In genomic region chr8:92066435-92066834, GRCm38 (mm10) we compare ENCODE assay signal across 15 mouse cellular contexts.
A peak's percentile ranks its signal among the peaks of the same experiment; 100 is the strongest.
DNase-seq lines count a peak whose midpoint lies in the region; ATAC-seq and TF ChIP-seq lines count a peak whose summit lies in the region.
"Had no signal": no experiment of that assay in that cellular context is flagged by ENCODE, and none has a peak within 500 bp of the region (broad histone marks: within the 10 kb centered on the region; RNA-seq: fewer than 3 reads in every experiment).

No protein-coding gene starts in this region.

- no peak for TF ChIP-seq CTCF in heart, adult 2 months (IDR thresholded peaks at IDR 0.05)

- 19% methylated on average over 8 of the region's 8 CpGs for WGBS in lung, embryonic 15.5 days
- 32% methylated on average over 8 of the region's 8 CpGs for WGBS in embryonic facial prominence, embryonic 12.5 days
- WGBS in hindbrain, embryonic 13.5 days = 20% methylated on average over 8 of the region's 8 CpGs
- WGBS in neural tube, embryonic 14.5 days = 17% methylated on average over 8 of the region's 8 CpGs
- 52% methylated on average over 8 of the region's 8 CpGs for WGBS in heart, adult 2 months

- no peak overlapping the region for H3K4me3 ChIP-seq in lung, embryonic 15.5 days
- H3K4me3 ChIP-seq in embryonic facial prominence, embryonic 12.5 days = no peak overlapping the region
- no peak overlapping the region for H3K4me3 ChIP-seq in hindbrain, embryonic 13.5 days
- no peak overlapping the region for H3K4me3 ChIP-seq in neural tube, embryonic 14.5 days (ENCODE audit: low read depth, low read length)
- H3K4me3 ChIP-seq in heart, adult 2 months = no peak overlapping the region
- H3K4me3 ChIP-seq: embryonic facial prominence, embryonic 15.5 days; heart, embryonic 15.5 days had no signal

- peaks cover 30% of the 10 kb centered on the region for H3K4me1 ChIP-seq in lung, embryonic 15.5 days
- H3K4me1 ChIP-seq in embryonic facial prominence, embryonic 12.5 days = peaks cover 28% of the 10 kb centered on the region; the same call in 1 of the 2 replicates
- peaks cover 39% of the 10 kb centered on the region for H3K4me1 ChIP-seq in hindbrain, embryonic 13.5 days (replicated peaks)
- H3K4me1 ChIP-seq in neural tube, embryonic 14.5 days (ENCODE audit: control insufficient read depth, insufficient read depth, low read length) = peaks cover 4% of the 10 kb centered on the region; the same call in 1 of the 2 replicates
- H3K4me1 ChIP-seq in heart, adult 2 months (ENCODE audit: control insufficient read depth, insufficient read depth, low read length) = no peaks in the 10 kb centered on the region
- H3K4me1 ChIP-seq: heart, embryonic 15.5 days had no signal

- intact Hi-C loops in heart, adult 2 months (cut with DNase I) = no loop called here
- intact Hi-C loops in heart, postnatal 10 days (cut with DNase I) = no loop called here

- H3K4me2 ChIP-seq in lung, embryonic 15.5 days = no peak overlapping the region
- H3K4me2 ChIP-seq in embryonic facial prominence, embryonic 12.5 days (replicated peaks) = no peak overlapping the region
- H3K4me2 ChIP-seq in hindbrain, embryonic 13.5 days = no peak overlapping the region
- H3K4me2 ChIP-seq in neural tube, embryonic 14.5 days (ENCODE audit: low read depth, low read length) = no peak overlapping the region
- H3K4me2 ChIP-seq: embryonic facial prominence, embryonic 15.5 days; heart, embryonic 15.5 days had no signal

- H3K27ac ChIP-seq in lung, embryonic 15.5 days = peak overlapping the region; percentile 24; the same call in 1 of the 2 replicates
- peak overlapping the region; percentile 38; the same call in 1 of the 2 replicates for H3K27ac ChIP-seq in embryonic facial prominence, embryonic 12.5 days
- H3K27ac ChIP-seq in hindbrain, embryonic 13.5 days = no peak overlapping the region
- H3K27ac ChIP-seq in neural tube, embryonic 14.5 days (ENCODE audit: low read depth, low read length) = no peak overlapping the region
- no peak overlapping the region for H3K27ac ChIP-seq in heart, adult 2 months
- H3K27ac ChIP-seq: embryonic facial prominence, embryonic 15.5 days; heart, embryonic 15.5 days; kidney, postnatal 0 days had no signal

- H3K36me3 ChIP-seq in lung, embryonic 15.5 days = no peaks in the 10 kb centered on the region
- H3K36me3 ChIP-seq in embryonic facial prominence, embryonic 12.5 days = no peaks in the 10 kb centered on the region
- H3K36me3 ChIP-seq in hindbrain, embryonic 13.5 days = no peaks in the 10 kb centered on the region
- H3K36me3 ChIP-seq in neural tube, embryonic 14.5 days (ENCODE audit: control insufficient read depth, insufficient read depth, low read length) = no peaks in the 10 kb centered on the region
- H3K36me3 ChIP-seq in heart, adult 2 months (ENCODE audit: control insufficient read depth, insufficient read depth, low read length) = no peaks in the 10 kb centered on the region
- H3K36me3 ChIP-seq: embryonic facial prominence, embryonic 15.5 days; heart, embryonic 15.5 days had no signal

- H3K27me3 ChIP-seq in lung, embryonic 15.5 days = 0 out of 2 replicates have a peak, but pooled peaks cover 2% of the 10 kb centered on the region
- H3K27me3 ChIP-seq in embryonic facial prominence, embryonic 12.5 days = peaks cover 20% of the 10 kb centered on the region
- peaks cover 55% of the 10 kb centered on the region for H3K27me3 ChIP-seq in hindbrain, embryonic 13.5 days
- no peaks in the 10 kb centered on the region for H3K27me3 ChIP-seq in neural tube, embryonic 14.5 days (ENCODE audit: control insufficient read depth, insufficient read depth, low read length)
- H3K27me3 ChIP-seq in heart, adult 2 months (ENCODE audit: control insufficient read depth, insufficient read depth, low read length) = no peaks in the 10 kb centered on the region

- H3K9me3 ChIP-seq in lung, embryonic 15.5 days = no peaks in the 10 kb centered on the region
- no peaks in the 10 kb centered on the region for H3K9me3 ChIP-seq in embryonic facial prominence, embryonic 12.5 days
- H3K9me3 ChIP-seq in hindbrain, embryonic 13.5 days = no peaks in the 10 kb centered on the region
- no peaks in the 10 kb centered on the region for H3K9me3 ChIP-seq in neural tube, embryonic 14.5 days (ENCODE audit: control insufficient read depth, low read length)
- H3K9me3 ChIP-seq: embryonic facial prominence, embryonic 15.5 days; heart, embryonic 15.5 days had no signal

- TF ChIP-seq POLR2A in heart, adult 2 months (IDR thresholded peaks at IDR 0.05; ENCODE audit: insufficient read depth, low read depth, low read length) = no peak

- no peak for TF ChIP-seq EP300 in heart, adult 2 months (IDR thresholded peaks at IDR 0.05; ENCODE audit: insufficient read depth, low read depth, low read length)

- H3K79me2 ChIP-seq in heart, adult 2 months (replicated peaks; ENCODE audit: control insufficient read depth, insufficient read depth, low read length) = no peaks in the 10 kb centered on the region

- ATAC-seq in lung, embryonic 15.5 days (ENCODE audit: borderline replicate concordance, extremely low read depth, low FRiP score, low TSS enrichment) = no peak
- no peak for ATAC-seq in embryonic facial prominence, embryonic 12.5 days (ENCODE audit: insufficient number of reproducible peaks, insufficient read depth, low FRiP score, low TSS enrichment)
- ATAC-seq in hindbrain, embryonic 13.5 days (ENCODE audit: low FRiP score) = peak; percentile 45; the same call in 1 of the 2 replicates
- ATAC-seq in neural tube, embryonic 14.5 days (ENCODE audit: low read depth) = peak; percentile 60; the same call in 1 of the 2 replicates
- ATAC-seq: CD4-positive, CD25-positive, alpha-beta regulatory T cell, adult 4 months; inflammation-experienced regulatory T-cells, adult 6 months had no signal

- H3K9ac ChIP-seq in lung, embryonic 15.5 days = no peak overlapping the region
- H3K9ac ChIP-seq in embryonic facial prominence, embryonic 12.5 days = no peak overlapping the region
- no peak overlapping the region for H3K9ac ChIP-seq in hindbrain, embryonic 13.5 days
- no peak overlapping the region for H3K9ac ChIP-seq in neural tube, embryonic 14.5 days (replicated peaks; ENCODE audit: low read depth, low read length)
- no peak overlapping the region for H3K9ac ChIP-seq in heart, adult 2 months (ENCODE audit: low read depth, low read length)
- H3K9ac ChIP-seq: embryonic facial prominence, embryonic 15.5 days; heart, embryonic 15.5 days had no signal

- no peak for DNase-seq in lung, adult 18-20 months
- DNase-seq in heart, adult 2 months = no peak
- no peak for DNase-seq in heart, postnatal 10 days
- DNase-seq: cerebellum, adult 18-20 months; lung, postnatal 10 days; thymus, adult 18-20 months had no signal

Comparison
In these comparisons a context has a peak if more than half of its experiments do, and no peak if none do; other contexts are left out.
1. ATAC-seq: peak in hindbrain, embryonic 13.5 days (single experiment) and neural tube, embryonic 14.5 days (single experiment); none in lung, embryonic 15.5 days (single experiment) and embryonic facial prominence, embryonic 12.5 days (single experiment).
2. H3K27ac ChIP-seq: peak in lung, embryonic 15.5 days (single experiment) and embryonic facial prominence, embryonic 12.5 days (single experiment); none in hindbrain, embryonic 13.5 days (single experiment), neural tube, embryonic 14.5 days (single experiment) and heart, adult 2 months (single experiment).